Mouse (Mus musculus): ENCODE data around the gene Zic4. TPM values are rescaled to one million over a fixed set of nuclear protein-coding genes. Genes with fewer than 3 reads are reported as not detected.

Zic4 gene
- polyA plus RNA-seq, 1 experiment from 2014 or later = 47.8 TPM

- H3K36me3 ChIP-seq (replicated peaks; ENCODE audit: control insufficient read depth, insufficient read depth) = no peaks in the 10 kb centered on the region
- WGBS = under 1% methylated on average over 60 of the region's 76 CpGs
- no peaks in the 10 kb centered on the region for H3K9me3 ChIP-seq (ENCODE audit: control insufficient read depth, low read length)
- ATAC-seq (ENCODE audit: low FRiP score) (peak; percentile 67), DNase-seq (ENCODE audit: low spot score) (no peak)
- peaks cover 85% of the 10 kb centered on the region for H3K27me3 ChIP-seq (ENCODE audit: control insufficient read depth, insufficient read depth, low read length)
- peak overlapping the region; percentile 41 for H3K4me3 ChIP-seq (replicated peaks; ENCODE audit: low read length)
- peaks cover 6% of the 10 kb centered on the region; the same call in 1 of the 2 replicates for H3K4me1 ChIP-seq (replicated peaks; ENCODE audit: control insufficient read depth, insufficient read depth, low read length)
- peak overlapping the region; percentile 72 for H3K9ac ChIP-seq
- peak overlapping the region; percentile 93 for H3K27ac ChIP-seq
- H3K4me2 ChIP-seq (replicated peaks) = peak overlapping the region; percentile 76
These were observed 19.3 kb downstream of the Zic4 start for GRCm38 (mm10) chr9:91381284-91382110.

GRCm38 (mm10) chr9:91382111-91382379 lies 19.8 kb downstream of the Zic4 start:
- no peaks in the 10 kb centered on the region for H3K36me3 ChIP-seq (replicated peaks; ENCODE audit: control insufficient read depth, insufficient read depth)
- peak overlapping the region; percentile 72 for H3K9ac ChIP-seq
- peaks cover 6% of the 10 kb centered on the region; the same call in 1 of the 2 replicates for H3K4me1 ChIP-seq (replicated peaks; ENCODE audit: control insufficient read depth, insufficient read depth, low read length)
- peak overlapping the region; percentile 93 for H3K27ac ChIP-seq
- no peaks in the 10 kb centered on the region for H3K9me3 ChIP-seq (ENCODE audit: control insufficient read depth, low read length)
- DNase-seq (ENCODE audit: low spot score) = no peak
- WGBS = 2% methylated on average over 2 of the region's 2 CpGs
- peaks cover 84% of the 10 kb centered on the region for H3K27me3 ChIP-seq (ENCODE audit: control insufficient read depth, insufficient read depth, low read length)
- H3K4me3 ChIP-seq (replicated peaks; ENCODE audit: low read length) = peak overlapping the region; percentile 41
- ATAC-seq (ENCODE audit: low FRiP score) = no peak
- peak overlapping the region; percentile 76 for H3K4me2 ChIP-seq (replicated peaks)

- peak overlapping the region; percentile 41 for H3K4me3 ChIP-seq (replicated peaks; ENCODE audit: low read length)
- peaks cover 6% of the 10 kb centered on the region; the same call in 1 of the 2 replicates for H3K4me1 ChIP-seq (replicated peaks; ENCODE audit: control insufficient read depth, insufficient read depth, low read length)
- WGBS = 3% methylated on average over 24 of the region's 24 CpGs
- peak overlapping the region; percentile 76 for H3K4me2 ChIP-seq (replicated peaks)
- H3K27ac ChIP-seq = peak overlapping the region; percentile 93
- DNase-seq (ENCODE audit: low spot score) (no peak), ATAC-seq (ENCODE audit: low FRiP score) (no peak)
- peaks cover 85% of the 10 kb centered on the region for H3K27me3 ChIP-seq (ENCODE audit: control insufficient read depth, insufficient read depth, low read length)
- H3K9me3 ChIP-seq (ENCODE audit: control insufficient read depth, low read length) = no peaks in the 10 kb centered on the region
- no peaks in the 10 kb centered on the region for H3K36me3 ChIP-seq (replicated peaks; ENCODE audit: control insufficient read depth, insufficient read depth)
- peak overlapping the region; percentile 72 for H3K9ac ChIP-seq
These were observed 20.4 kb downstream of the Zic4 start for GRCm38 (mm10) chr9:91382471-91383255.

- Histone ChIP-seq H3K4me3 (replicated peaks; ENCODE audit: low read length) (peak overlapping the region; percentile 41), H3K27ac (peak overlapping the region; percentile 93), H3K4me1 (replicated peaks; ENCODE audit: control insufficient read depth, insufficient read depth, low read length) (peaks cover 4% of the 10 kb centered on the region; the same call in 1 of the 2 replicates), H3K4me2 (replicated peaks) (peak overlapping the region; percentile 76), H3K9me3 (ENCODE audit: control insufficient read depth, low read length) (no peaks in the 10 kb centered on the region), H3K27me3 (ENCODE audit: control insufficient read depth, insufficient read depth, low read length) (peaks cover 85% of the 10 kb centered on the region), H3K9ac (peak overlapping the region; percentile 72), H3K36me3 (replicated peaks; ENCODE audit: control insufficient read depth, insufficient read depth) (no peaks in the 10 kb centered on the region)
- ATAC-seq (ENCODE audit: low FRiP score) = peak; percentile 55; the same call in 1 of the 2 replicates
- WGBS = 1% methylated on average over 28 of the region's 28 CpGs
- peak; percentile 54 for DNase-seq (ENCODE audit: low spot score)
These were observed 21.4 kb downstream of the Zic4 start for GRCm38 (mm10) chr9:91383441-91384135.

GRCm38 (mm10) chr9:91384136-91384500 lies 21.9 kb downstream of the Zic4 start:
- Histone ChIP-seq H3K27ac (peak overlapping the region; percentile 93), H3K9me3 (ENCODE audit: control insufficient read depth, low read length) (no peaks in the 10 kb centered on the region), H3K4me1 (replicated peaks; ENCODE audit: control insufficient read depth, insufficient read depth, low read length) (no peaks in the 10 kb centered on the region), H3K36me3 (replicated peaks; ENCODE audit: control insufficient read depth, insufficient read depth) (no peaks in the 10 kb centered on the region), H3K4me2 (replicated peaks) (peak overlapping the region; percentile 76), H3K4me3 (replicated peaks; ENCODE audit: low read length) (peak overlapping the region; percentile 41), H3K27me3 (ENCODE audit: control insufficient read depth, insufficient read depth, low read length) (peaks cover 85% of the 10 kb centered on the region), H3K9ac (peak overlapping the region; percentile 72)
- DNase-seq (ENCODE audit: low spot score) (no peak), ATAC-seq (ENCODE audit: low FRiP score) (peak; percentile 44)
- WGBS = 1% methylated on average over 30 of the region's 30 CpGs

GRCm38 (mm10) chr9:91384693-91385560 lies 22.7 kb downstream of the Zic4 start:
- ATAC-seq (ENCODE audit: low FRiP score) (no peak), DNase-seq (ENCODE audit: low spot score) (no peak)
- H3K36me3 ChIP-seq (replicated peaks; ENCODE audit: control insufficient read depth, insufficient read depth) = no peaks in the 10 kb centered on the region
- H3K9ac ChIP-seq = 0 out of 2 replicates have a peak overlapping the region, but pooled peaks have one; percentile 0
- H3K4me2 ChIP-seq (replicated peaks) = peak overlapping the region; percentile 76
- WGBS = 10% methylated on average over 4 of the region's 4 CpGs
- H3K4me3 ChIP-seq (replicated peaks; ENCODE audit: low read length) = no peak overlapping the region
- H3K4me1 ChIP-seq (replicated peaks; ENCODE audit: control insufficient read depth, insufficient read depth, low read length) = no peaks in the 10 kb centered on the region
- H3K9me3 ChIP-seq (ENCODE audit: control insufficient read depth, low read length) = no peaks in the 10 kb centered on the region
- peaks cover 85% of the 10 kb centered on the region for H3K27me3 ChIP-seq (ENCODE audit: control insufficient read depth, insufficient read depth, low read length)
- peak overlapping the region; percentile 93 for H3K27ac ChIP-seq

GRCm38 (mm10) chr9:91385561-91386430 lies 23.6 kb downstream of the Zic4 start:
- Histone ChIP-seq H3K36me3 (replicated peaks; ENCODE audit: control insufficient read depth, insufficient read depth) (no peaks in the 10 kb centered on the region), H3K9me3 (ENCODE audit: control insufficient read depth, low read length) (no peaks in the 10 kb centered on the region), H3K4me2 (replicated peaks) (peak overlapping the region; percentile 76), H3K27me3 (ENCODE audit: control insufficient read depth, insufficient read depth, low read length) (peaks cover 86% of the 10 kb centered on the region), H3K4me1 (replicated peaks; ENCODE audit: control insufficient read depth, insufficient read depth, low read length) (no peaks in the 10 kb centered on the region), H3K4me3 (replicated peaks; ENCODE audit: low read length) (no peak overlapping the region), H3K27ac (peak overlapping the region; percentile 93), H3K9ac (peak overlapping the region; percentile 48)
- no peak for ATAC-seq (ENCODE audit: low FRiP score)
- 7% methylated on average over 8 of the region's 8 CpGs for WGBS
- no peak for DNase-seq (ENCODE audit: low spot score)

- Histone ChIP-seq H3K9me3 (ENCODE audit: control insufficient read depth, low read length) (no peaks in the 10 kb centered on the region), H3K36me3 (replicated peaks; ENCODE audit: control insufficient read depth, insufficient read depth) (no peaks in the 10 kb centered on the region), H3K9ac (peak overlapping the region; percentile 48), H3K4me1 (replicated peaks; ENCODE audit: control insufficient read depth, insufficient read depth, low read length) (no peaks in the 10 kb centered on the region), H3K4me2 (replicated peaks) (peak overlapping the region; percentile 47), H3K4me3 (replicated peaks; ENCODE audit: low read length) (peak overlapping the region; percentile 12; the same call in 1 of the 2 replicates), H3K27ac (peak overlapping the region; percentile 93), H3K27me3 (ENCODE audit: control insufficient read depth, insufficient read depth, low read length) (peaks cover 88% of the 10 kb centered on the region)
- ATAC-seq (ENCODE audit: low FRiP score) (no peak), DNase-seq (ENCODE audit: low spot score) (peak; percentile 74)
- WGBS = 3% methylated on average over 17 of the region's 17 CpGs
These were observed 24.3 kb downstream of the Zic4 start for GRCm38 (mm10) chr9:91386502-91386890.

Measured in hindbrain, embryonic 14.5 days (tissue).